Mouse (Mus musculus) small intestine, adult 2 months (tissue): ENCODE measurements around the gene Rgs11.

ENCODE experiments used
- CTCF ChIP-seq: fragments of 200-500 bp; IDR thresholded peaks from 2 replicates; pipeline ENCODE4 v1.5.1; 2012; ENCODE audit warnings: low read depth, mild to moderate bottlenecking, control low read depth, inconsistent platforms, low read length, moderate library complexity, mixed read lengths; ENCODE audit not compliant: insufficient replicate concordance, insufficient read length; ENCODE audit errors: extremely low read depth
- POLR2A ChIP-seq: fragments of 200-500 bp; IDR thresholded peaks from 2 replicates; pipeline ENCODE4 v1.6.1; 2012; ENCODE audit warnings: low read depth, mild to moderate bottlenecking, control low read depth, inconsistent platforms, low read length, moderate library complexity

- no peak for TF ChIP-seq CTCF
- TF ChIP-seq POLR2A, result no peak
These were observed 15.2 kb upstream of the Rgs11 start for GRCm38 (mm10) chr17:26187592-26187991.
